Comparison of ENCODE assay signal across 23 mouse cellular contexts in the genomic region with DNA sequence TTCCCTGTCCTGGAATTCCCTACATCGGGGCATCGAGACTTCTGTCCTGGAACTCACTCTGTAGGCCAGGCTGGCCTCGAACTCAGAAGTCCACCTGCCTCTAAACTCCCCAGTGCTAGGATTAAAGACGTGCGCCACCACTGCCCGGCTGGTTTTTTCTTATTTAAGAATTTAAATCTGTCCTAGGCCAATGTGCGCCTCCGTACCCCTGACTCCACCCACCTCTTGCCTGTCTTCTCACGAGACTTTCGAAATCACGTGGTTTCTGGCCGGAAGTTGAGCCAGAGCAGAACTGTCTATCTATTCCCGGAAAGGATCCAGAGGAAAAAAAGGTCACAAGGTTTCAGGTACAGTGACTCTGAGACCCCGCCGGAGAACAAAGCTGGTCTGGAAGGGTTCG. TPM values are rescaled to one million over a fixed set of nuclear protein-coding genes. Genes with fewer than 3 reads are reported as not detected.
DNase-seq lines count a peak whose midpoint lies in the region; ATAC-seq and TF ChIP-seq lines count a peak whose summit lies in the region.
"Had no signal": no experiment of that assay in that cellular context is flagged by ENCODE, and none has a peak within 500 bp of the region (broad histone marks: within the 10 kb centered on the region; RNA-seq: fewer than 3 reads in every experiment).

No protein-coding gene starts in this region.

- H3K9me3 ChIP-seq in ES-E14 (ENCODE audit: control insufficient read depth, insufficient read depth, low read depth, low read length): no peaks in the 10 kb centered on the region
- H3K9me3 ChIP-seq in forebrain, embryonic 13.5 days (replicated peaks): no peaks in the 10 kb centered on the region
- no peaks in the 10 kb centered on the region for H3K9me3 ChIP-seq in heart, embryonic 10.5 days
- H3K9me3 ChIP-seq: embryonic facial prominence, embryonic 12.5 days; forebrain, embryonic 12.5 days; heart, embryonic 13.5 days; hindbrain, embryonic 12.5 days had no signal

- H3K9ac ChIP-seq in ES-E14 (ENCODE audit: insufficient read depth, low read depth, low read length, poor library complexity, severe bottlenecking): peak overlapping the region; percentile 75
- no peak overlapping the region for H3K9ac ChIP-seq in forebrain, embryonic 13.5 days
- H3K9ac ChIP-seq: embryonic facial prominence, embryonic 12.5 days; forebrain, embryonic 12.5 days; forebrain, postnatal 0 days; heart, embryonic 13.5 days; hindbrain, embryonic 12.5 days had no signal

- peaks cover 2% of the 10 kb centered on the region; the same call in 1 of the 2 replicates for H3K4me1 ChIP-seq in testis, adult 2 months (ENCODE audit: control insufficient read depth, insufficient read depth, low read length)
- H3K4me1 ChIP-seq in ES-E14 (ENCODE audit: control insufficient read depth in 2 of 2, insufficient read depth in 2 of 2, low read length in 2 of 2, poor library complexity in 1 of 2): peaks cover 0 to 10% of the 10 kb centered on the region in 2 experiments; a peak in 1 of 4 replicates
- no peaks in the 10 kb centered on the region for H3K4me1 ChIP-seq in forebrain, embryonic 13.5 days
- peaks cover 15% of the 10 kb centered on the region for H3K4me1 ChIP-seq in heart, embryonic 10.5 days
- H3K4me1 ChIP-seq in lung, adult 2 months (ENCODE audit: control insufficient read depth, insufficient read depth, low read length): no peaks in the 10 kb centered on the region
- H3K4me1 ChIP-seq: forebrain, embryonic 12.5 days; heart, embryonic 13.5 days had no signal

- TF ChIP-seq POLR2A in testis, adult 2 months (IDR thresholded peaks at IDR 0.05; ENCODE audit: control insufficient read depth, low read depth, low read length): no peak
- TF ChIP-seq POLR2A in lung, adult 2 months (IDR thresholded peaks at IDR 0.05; ENCODE audit: borderline replicate concordance, extremely low read depth, low read depth, low read length): no peak

- TF ChIP-seq CTCF in testis, adult 2 months (IDR thresholded peaks at IDR 0.05; ENCODE audit: control insufficient read depth, insufficient read depth, insufficient replicate concordance, low read depth, low read length): no peak
- no peak for TF ChIP-seq CTCF in lung, adult 2 months (IDR thresholded peaks at IDR 0.05; ENCODE audit: insufficient read depth, low read length)

- 93% methylated on average over 16 of the region's 16 CpGs for WGBS in forebrain, embryonic 13.5 days
- WGBS in heart, embryonic 10.5 days: 90% methylated on average over 16 of the region's 16 CpGs
- WGBS in lung, adult 2 months: 85% methylated on average over 16 of the region's 16 CpGs

- ATAC-seq in granulocyte monocyte progenitor cell, adult 5-6 weeks (replicated peaks; ENCODE audit: poor library complexity, severe bottlenecking): peak; percentile 56
- no peak for ATAC-seq in forebrain, embryonic 13.5 days
- ATAC-seq: activated CD4-positive, CD25-positive, alpha-beta regulatory T cell, adult 4 months; forebrain, postnatal 0 days; hindbrain, embryonic 16.5 days had no signal

- no peaks in the 10 kb centered on the region for H3K36me3 ChIP-seq in testis, adult 2 months (ENCODE audit: control insufficient read depth, insufficient read depth, low read length)
- peaks cover 2% of the 10 kb centered on the region; the same call in 1 of the 2 replicates for H3K36me3 ChIP-seq in ES-E14 (ENCODE audit: control insufficient read depth, insufficient read depth, low read length, poor library complexity, severe bottlenecking)
- no peaks in the 10 kb centered on the region for H3K36me3 ChIP-seq in forebrain, embryonic 13.5 days (ENCODE audit: poor library complexity, severe bottlenecking)
- H3K36me3 ChIP-seq in heart, embryonic 10.5 days: no peaks in the 10 kb centered on the region
- H3K36me3 ChIP-seq: embryonic facial prominence, embryonic 12.5 days; forebrain, embryonic 12.5 days; heart, embryonic 13.5 days; hindbrain, embryonic 12.5 days had no signal

- DNase-seq in testis, postnatal 10 days (ENCODE audit: low spot score): no peak
- peak; percentile 72 for DNase-seq in ES-E14 (ENCODE audit: low read depth, low spot score)
- DNase-seq in heart, embryonic 10.5 days (ENCODE audit: low spot score): no peak
- DNase-seq in lung, adult 2 months: no peak
- DNase-seq: adrenal gland, postnatal 14 days; cerebellum, adult 8-10 months; cerebellum, postnatal 14 days; embryo, embryonic 11 days; forebrain, postnatal 0 days; gastrocnemius, postnatal 14 days; heart, postnatal 4 days; kidney, adult 11 months had no signal

- H3K27ac ChIP-seq in testis, adult 2 months (ENCODE audit: control insufficient read depth, insufficient read depth, low read depth, low read length): peak overlapping the region; percentile 37
- H3K27ac ChIP-seq in ES-E14 (ENCODE audit: insufficient read depth, low read depth, low read length, poor library complexity, severe bottlenecking): peak overlapping the region; percentile 26; the same call in 1 of the 2 replicates
- H3K27ac ChIP-seq in forebrain, embryonic 13.5 days: no peak overlapping the region
- no peak overlapping the region for H3K27ac ChIP-seq in heart, embryonic 10.5 days
- H3K27ac ChIP-seq: embryonic facial prominence, embryonic 12.5 days; forebrain, embryonic 12.5 days; heart, embryonic 13.5 days; hindbrain, embryonic 12.5 days had no signal

- H3K27me3 ChIP-seq in testis, adult 2 months (ENCODE audit: control insufficient read depth, insufficient read depth, low read length): no peaks in the 10 kb centered on the region
- H3K27me3 ChIP-seq in forebrain, embryonic 13.5 days: no peaks in the 10 kb centered on the region
- H3K27me3 ChIP-seq in heart, embryonic 10.5 days (ENCODE audit: insufficient read depth, poor library complexity, severe bottlenecking): peaks cover 44% of the 10 kb centered on the region
- H3K27me3 ChIP-seq: embryonic facial prominence, embryonic 12.5 days; hindbrain, embryonic 12.5 days had no signal

- H3K4me3 ChIP-seq in testis, adult 2 months (ENCODE audit: control insufficient read depth, low read depth, low read length): peak overlapping the region; percentile 93
- peak overlapping the region; percentile 67 to 99 for H3K4me3 ChIP-seq in ES-E14 (ENCODE audit: insufficient read depth in 1 of 2, low read depth in 1 of 2, low read length in 2 of 2, poor library complexity in 1 of 2, severe bottlenecking in 1 of 2)
- H3K4me3 ChIP-seq in forebrain, embryonic 13.5 days: no peak overlapping the region
- no peak overlapping the region for H3K4me3 ChIP-seq in heart, embryonic 10.5 days
- H3K4me3 ChIP-seq in lung, adult 2 months (replicated peaks; ENCODE audit: extremely low read depth, low read depth, low read length): no peak overlapping the region
- H3K4me3 ChIP-seq: embryonic facial prominence, embryonic 12.5 days; forebrain, embryonic 12.5 days; heart, embryonic 13.5 days; hindbrain, embryonic 12.5 days had no signal

- in situ Hi-C loops in ES-E14 (cut with MboI; ENCODE audit: low sequenced_read_pairs in 2 of 2, unreplicated experiment in 2 of 2): no loop called here

- H3K4me2 ChIP-seq in forebrain, embryonic 13.5 days: no peak overlapping the region
- H3K4me2 ChIP-seq: embryonic facial prominence, embryonic 12.5 days; forebrain, embryonic 12.5 days; heart, embryonic 13.5 days; hindbrain, embryonic 12.5 days had no signal

TF ChIP-seq in ES-E14, 5 proteins besides CTCF, POLR2A, EP300 and RAD21:
- TF ChIP-seq CHD2 (IDR thresholded peaks at IDR 0.05; ENCODE audit: low read depth, low read length) (peak; percentile 91), ZNF384 (IDR thresholded peaks at IDR 0.05; ENCODE audit: low read depth, low read length) (no peak), MAFK (IDR thresholded peaks at IDR 0.05; ENCODE audit: insufficient read depth, low read depth, low read length) (no peak), HCFC1 (IDR thresholded peaks at IDR 0.05; ENCODE audit: borderline replicate concordance, insufficient read depth, low read length) (no peak), ZC3H11A (IDR thresholded peaks at IDR 0.05; ENCODE audit: borderline replicate concordance, low read depth, low read length) (no peak)

RNA-seq across cellular contexts. Expression of a gene that starts 29.5 kb away (rescaled TPM):
- 6.9 and 7.3 TPM in 2 replicates for polyA plus RNA-seq in testis, adult 2 months (2012; rRNA removed)
- 1.3 and 1.9 TPM in 2 replicates for total RNA-seq in ES-E14 (2012; rRNA removed)
- 3.4 and 4.9 TPM in 2 replicates for total RNA-seq in granulocyte monocyte progenitor cell, adult 5-6 weeks (2014; fragmentation: Nextera tagmentation)
- 0.04 and 0.57 TPM in 2 replicates for total RNA-seq in granulocyte monocyte progenitor cell, adult 5-6 weeks (2017)
- polyA plus RNA-seq in forebrain, embryonic 13.5 days (2015; fragmentation: Nextera tagmentation; extraction: Ambion mirVana): 9.0 and 12.1 TPM in 2 replicates
- 2.6 and 4.2 TPM in 2 replicates for polyA plus RNA-seq in heart, embryonic 10.5 days (2016; fragmentation: Nextera tagmentation; extraction: Ambion mirVana)
- 0.62 and 0.71 TPM in 2 replicates for polyA plus RNA-seq in lung, adult 2 months (2012; rRNA removed)
- total RNA-seq: adrenal gland, adult 18-20 months; adrenal gland, postnatal 14 days; heart, adult 8-10 months had no signal
- polyA plus RNA-seq: activated CD4-positive, CD25-positive, alpha-beta regulatory T cell, adult 4 months had no signal

Comparison
In these comparisons a context has a peak if more than half of its experiments do, and no peak if none do; other contexts are left out.
1. H3K27ac ChIP-seq: peak in testis, adult 2 months (single experiment) and ES-E14 (single experiment); none in forebrain, embryonic 13.5 days (single experiment) and heart, embryonic 10.5 days (single experiment).
2. H3K4me3 ChIP-seq: peak in testis, adult 2 months (single experiment) and ES-E14 (2 of 2); none in forebrain, embryonic 13.5 days (single experiment), heart, embryonic 10.5 days (single experiment) and lung, adult 2 months (single experiment).